Mouse (Mus musculus): ENCODE measurements around the gene Gm28308.

GRCm38 (mm10) chr6:52260654-52261575 is 47.8 kb upstream of the Gm28308 start, which contains the start of gene Hoxa13:
- TF ChIP-seq CTCF (conservative IDR thresholded peaks at IDR 0.05; ENCODE audit: insufficient read depth, insufficient read length, low read depth, low read length) (no peak), POLR2A (IDR thresholded peaks at IDR 0.05; ENCODE audit: low read depth, low read length) (no peak)

Measured in kidney, adult 2 months (tissue).